Mouse (Mus musculus): ENCODE results near the gene Exoc3l4. TPM values are rescaled to one million over a fixed set of nuclear protein-coding genes. Genes with fewer than 3 reads are reported as not detected.

Exoc3l4 gene
- polyA plus RNA-seq (2015; fragmentation: Nextera tagmentation; extraction: Ambion mirVana) = 1.9 and 2.8 TPM in 2 replicates

DNA sequence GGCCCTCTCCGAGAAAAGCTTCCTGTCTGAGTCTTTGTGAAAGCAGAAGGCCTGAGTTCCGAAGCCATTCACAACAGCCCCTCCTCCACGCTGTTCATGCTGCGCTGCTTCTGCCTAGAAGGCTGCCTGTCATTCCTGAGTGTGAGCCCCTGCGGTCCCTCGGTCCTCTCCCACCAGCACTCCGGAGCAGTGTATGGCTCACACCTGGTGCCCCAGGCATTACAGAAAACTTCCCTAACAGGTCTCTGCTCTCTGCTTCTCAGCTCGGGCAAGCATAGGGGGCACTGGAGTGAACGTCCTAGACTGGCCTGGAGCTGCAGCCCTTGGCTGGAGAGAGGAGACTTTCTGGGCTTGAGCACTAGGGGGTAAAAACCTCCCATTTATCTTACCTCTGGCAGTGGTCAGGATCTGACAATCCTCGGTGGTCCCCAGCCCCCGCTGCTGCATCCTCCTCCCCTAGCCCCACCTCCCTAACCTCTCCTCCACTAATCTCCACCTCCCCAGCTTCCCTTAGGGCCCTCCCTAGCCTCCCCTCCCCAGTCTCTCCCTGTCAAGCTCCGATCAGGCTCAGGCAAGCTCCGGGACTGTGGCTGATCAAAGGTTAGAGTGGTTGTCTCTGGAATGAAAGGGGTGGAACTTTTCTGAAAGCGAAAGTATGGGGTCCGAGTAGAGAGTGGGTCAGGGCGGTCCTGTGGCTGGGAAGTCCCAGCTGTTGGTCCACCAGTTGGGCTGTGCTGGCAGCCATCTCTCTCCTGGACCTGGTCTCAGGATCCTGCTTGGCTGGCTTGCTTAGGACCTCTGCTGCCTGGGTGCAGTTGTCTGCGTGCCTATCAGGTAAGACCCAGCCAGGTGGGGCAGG lies at the start of gene Exoc3l4:
Exoc3l4 (plus strand) TSS at position 97 of the 859 bp plus-strand sequence.
- Histone ChIP-seq H3K4me1 (peaks cover 21% of the 10 kb centered on the region), H3K36me3 (replicated peaks) (no peaks in the 10 kb centered on the region), H3K9ac (no peak within 1 kb of the TSS), H3K4me3 (no peak within 1 kb of the TSS), H3K27me3 (replicated peaks) (peaks cover 13% of the 10 kb centered on the region), H3K4me2 (peak within 1 kb of the TSS; percentile 43), H3K9me3 (no peaks in the 10 kb centered on the region), H3K27ac (no peak within 1 kb of the TSS)
- 6% methylated on average over 17 of the region's 17 CpGs for WGBS
- no peak for ATAC-seq (replicated peaks)

GRCm38 (mm10) chr12:111367065-111367464 lies 49.8 kb upstream of the Exoc3l4 start:
- H3K27me3 ChIP-seq (replicated peaks) = no peaks in the 10 kb centered on the region
- 89% methylated on average over 7 of the region's 7 CpGs for WGBS
- no peak overlapping the region for H3K4me2 ChIP-seq
- H3K9me3 ChIP-seq = no peaks in the 10 kb centered on the region
- H3K36me3 ChIP-seq (replicated peaks) = no peaks in the 10 kb centered on the region
- H3K4me1 ChIP-seq = peaks cover 22% of the 10 kb centered on the region; the same call in 1 of the 2 replicates
- no peak overlapping the region for H3K9ac ChIP-seq
- no peak overlapping the region for H3K4me3 ChIP-seq
- H3K27ac ChIP-seq = no peak overlapping the region
- ATAC-seq (replicated peaks) = no peak

DNA sequence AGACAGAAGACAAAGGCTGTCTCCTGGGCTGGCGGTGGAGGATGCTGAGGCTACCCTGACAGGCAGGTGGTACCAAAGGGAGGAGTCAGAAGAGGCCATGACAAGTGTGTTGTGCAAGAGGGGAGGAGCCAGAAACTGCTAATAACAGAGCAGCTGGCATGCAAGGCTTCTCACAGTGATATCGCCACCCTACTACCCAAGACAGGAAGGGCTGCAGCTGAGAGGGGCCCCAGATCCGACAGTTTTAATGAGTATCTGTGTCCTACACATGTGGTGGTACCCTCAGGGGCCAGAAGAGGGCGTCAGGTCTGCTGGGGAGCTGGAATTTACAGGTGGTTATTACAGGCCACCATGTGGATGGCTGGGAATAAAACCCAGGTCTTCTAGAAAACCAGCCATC lies 46.6 kb upstream of the Exoc3l4 start:
- Histone ChIP-seq H3K36me3 (replicated peaks) (no peaks in the 10 kb centered on the region), H3K9me3 (no peaks in the 10 kb centered on the region), H3K4me3 (no peak overlapping the region), H3K27me3 (replicated peaks) (no peaks in the 10 kb centered on the region), H3K4me2 (no peak overlapping the region), H3K9ac (no peak overlapping the region), H3K27ac (no peak overlapping the region), H3K4me1 (peaks cover 25% of the 10 kb centered on the region)
- WGBS = 54% methylated on average over 4 of the region's 4 CpGs
- no peak for ATAC-seq (replicated peaks)

- peaks cover 37% of the 10 kb centered on the region for H3K4me1 ChIP-seq
- H3K36me3 ChIP-seq (replicated peaks) = no peaks in the 10 kb centered on the region
- no peak overlapping the region for H3K4me3 ChIP-seq
- H3K4me2 ChIP-seq = no peak overlapping the region
- no peak for ATAC-seq (replicated peaks)
- WGBS = 87% methylated on average over 7 of the region's 7 CpGs
- no peaks in the 10 kb centered on the region for H3K27me3 ChIP-seq (replicated peaks)
- no peak overlapping the region for H3K27ac ChIP-seq
- H3K9me3 ChIP-seq = no peaks in the 10 kb centered on the region
- no peak overlapping the region for H3K9ac ChIP-seq
These were observed 44.9 kb upstream of the Exoc3l4 start for GRCm38 (mm10) chr12:111371905-111372304.

DNA sequence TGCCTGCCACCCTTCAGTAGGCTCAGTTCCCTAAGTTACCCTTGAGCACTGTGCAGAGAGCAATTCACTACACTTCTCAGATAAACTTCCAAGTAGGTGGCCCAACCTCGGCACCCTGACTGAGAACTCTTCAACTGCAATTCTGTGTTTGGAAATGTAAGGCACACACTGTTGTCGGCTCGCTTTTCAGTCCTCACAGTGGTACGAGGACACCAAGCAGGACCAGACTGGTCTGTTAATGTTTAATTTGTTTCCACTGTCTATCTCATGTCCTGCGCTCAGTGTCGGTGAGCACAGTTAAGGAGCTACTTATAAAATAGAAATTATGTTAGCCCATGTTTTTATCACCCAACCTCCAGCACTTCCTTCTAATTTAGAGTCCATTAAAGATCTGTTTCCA lies 43.4 kb upstream of the Exoc3l4 start:
- H3K36me3 ChIP-seq (replicated peaks) = no peaks in the 10 kb centered on the region
- no peak overlapping the region for H3K4me3 ChIP-seq
- peaks cover 37% of the 10 kb centered on the region for H3K4me1 ChIP-seq
- no peak overlapping the region for H3K9ac ChIP-seq
- H3K4me2 ChIP-seq = no peak overlapping the region
- no peaks in the 10 kb centered on the region for H3K9me3 ChIP-seq
- H3K27me3 ChIP-seq (replicated peaks) = no peaks in the 10 kb centered on the region
- H3K27ac ChIP-seq = no peak overlapping the region
- 90% methylated on average over 6 of the region's 6 CpGs for WGBS
- no peak for ATAC-seq (replicated peaks)

GRCm38 (mm10) chr12:111374727-111375126 lies 42.1 kb upstream of the Exoc3l4 start:
- ATAC-seq (replicated peaks) = no peak
- 85% methylated on average over 10 of the region's 10 CpGs for WGBS
- Histone ChIP-seq H3K9me3 (no peaks in the 10 kb centered on the region), H3K9ac (no peak overlapping the region), H3K4me3 (no peak overlapping the region), H3K36me3 (replicated peaks) (no peaks in the 10 kb centered on the region), H3K4me2 (peak overlapping the region; percentile 75; the same call in 1 of the 2 replicates), H3K27me3 (replicated peaks) (no peaks in the 10 kb centered on the region), H3K4me1 (peaks cover 41% of the 10 kb centered on the region), H3K27ac (no peak overlapping the region)

- Histone ChIP-seq H3K27me3 (replicated peaks) (no peaks in the 10 kb centered on the region), H3K4me2 (peak overlapping the region; percentile 75), H3K4me3 (peak overlapping the region; percentile 100), H3K9ac (peak overlapping the region; percentile 94; the same call in 1 of the 2 replicates), H3K9me3 (no peaks in the 10 kb centered on the region), H3K27ac (no peak overlapping the region), H3K4me1 (peaks cover 38% of the 10 kb centered on the region), H3K36me3 (replicated peaks) (no peaks in the 10 kb centered on the region)
- WGBS = 68% methylated on average over 12 of the region's 12 CpGs
- ATAC-seq (replicated peaks) = no peak
These were observed 41.3 kb upstream of the Exoc3l4 start for GRCm38 (mm10) chr12:111375559-111375958.

DNA sequence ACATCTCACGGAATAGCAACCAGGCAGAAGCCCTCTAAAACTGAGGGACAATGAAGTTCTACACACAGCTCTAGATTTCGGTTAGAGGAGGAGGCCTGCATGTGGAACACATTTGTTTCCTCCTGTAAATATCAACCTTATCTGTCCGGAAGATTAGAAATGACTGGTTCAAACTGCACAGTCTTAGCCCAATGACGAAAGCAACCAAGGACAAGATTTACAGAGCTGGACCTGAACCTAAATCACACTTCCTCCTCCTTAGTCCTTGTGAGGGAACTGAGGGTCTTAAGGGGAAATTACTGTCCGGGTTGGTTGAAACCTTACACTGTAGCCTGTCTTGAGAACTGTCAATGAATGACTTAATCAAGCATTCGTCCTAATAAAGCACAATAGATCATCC lies 40.8 kb upstream of the Exoc3l4 start:
- no peak for ATAC-seq (replicated peaks)
- H3K27ac ChIP-seq = no peak overlapping the region
- H3K4me2 ChIP-seq = peak overlapping the region; percentile 75
- no peaks in the 10 kb centered on the region for H3K27me3 ChIP-seq (replicated peaks)
- H3K9ac ChIP-seq = peak overlapping the region; percentile 94
- peaks cover 34% of the 10 kb centered on the region for H3K4me1 ChIP-seq
- peak overlapping the region; percentile 100 for H3K4me3 ChIP-seq
- 36% methylated on average over 6 of the region's 6 CpGs for WGBS
- H3K9me3 ChIP-seq = no peaks in the 10 kb centered on the region
- no peaks in the 10 kb centered on the region for H3K36me3 ChIP-seq (replicated peaks)

DNA sequence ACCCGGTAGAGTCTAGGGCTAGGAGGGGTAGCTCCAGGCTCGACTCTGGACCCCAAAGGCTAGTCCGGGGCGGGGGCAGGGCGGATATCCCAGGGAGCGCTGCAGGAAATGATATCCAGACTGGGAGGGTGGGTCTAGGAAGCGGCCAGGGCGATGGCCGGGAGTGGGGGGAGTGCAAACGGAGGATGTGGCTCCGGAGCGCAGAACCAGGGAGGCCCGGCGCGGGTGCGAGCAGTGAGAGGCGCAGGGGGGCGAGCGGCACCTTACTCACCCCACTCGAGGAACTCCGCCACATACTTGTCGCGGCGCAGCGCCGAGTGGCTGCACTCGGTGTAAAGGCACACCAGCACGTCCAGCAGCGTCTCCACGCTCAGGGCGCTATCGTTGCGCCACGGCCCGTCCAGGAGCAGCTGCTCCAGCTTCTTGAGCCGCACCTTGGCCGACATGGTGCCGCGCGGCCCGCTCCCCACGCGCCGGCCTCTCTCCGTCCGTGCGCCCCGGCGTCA lies 39.9 kb upstream of the Exoc3l4 start:
- Histone ChIP-seq H3K36me3 (replicated peaks) (no peaks in the 10 kb centered on the region), H3K4me3 (peak overlapping the region; percentile 100), H3K9ac (peak overlapping the region; percentile 94), H3K9me3 (no peaks in the 10 kb centered on the region), H3K4me1 (peaks cover 33% of the 10 kb centered on the region), H3K27ac (peak overlapping the region; percentile 95), H3K27me3 (replicated peaks) (no peaks in the 10 kb centered on the region), H3K4me2 (peak overlapping the region; percentile 75)
- WGBS = 0% methylated on average over 37 of the region's 49 CpGs
- peak; percentile 35 for ATAC-seq (replicated peaks)

DNA sequence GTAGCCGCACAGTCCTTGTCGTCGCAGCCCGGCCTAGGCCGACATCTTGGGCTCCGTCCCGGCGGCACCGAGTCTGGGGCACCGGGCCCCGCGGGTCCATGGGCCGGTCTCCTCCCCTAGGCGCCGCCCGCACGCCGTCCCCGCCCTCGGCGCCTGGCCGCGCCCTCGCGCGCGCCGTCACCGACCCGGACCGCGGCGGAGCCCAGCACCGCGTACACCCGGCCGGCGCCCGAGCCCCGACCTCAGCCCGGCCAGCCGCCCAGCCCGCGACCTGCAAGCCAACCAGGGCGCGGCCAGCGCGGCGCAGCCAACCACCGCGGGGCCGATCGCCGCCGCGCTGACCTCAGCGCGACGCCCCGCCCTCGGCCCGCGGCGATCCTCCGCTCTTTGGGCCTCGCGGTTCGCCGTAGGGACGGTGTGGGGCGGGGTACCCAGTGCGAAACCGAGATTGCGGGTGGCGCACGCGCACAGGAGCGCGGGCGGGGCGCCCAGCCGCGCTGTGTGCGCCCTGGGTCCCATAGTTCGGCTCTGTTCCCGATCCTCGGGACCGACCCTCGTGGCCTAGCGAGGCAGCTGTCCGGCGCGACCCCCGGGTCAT lies 39.3 kb upstream of the Exoc3l4 start, which contains the start of gene Cdc42bpb:
Cdc42bpb (minus strand) TSS at position 343 of the 598 bp plus-strand sequence.
- H3K9me3 ChIP-seq = no peaks in the 10 kb centered on the region
- no peaks in the 10 kb centered on the region for H3K36me3 ChIP-seq (replicated peaks)
- H3K4me3 ChIP-seq = peak within 1 kb of the TSS; percentile 100
- under 1% methylated on average over 85 of the region's 94 CpGs for WGBS
- H3K4me2 ChIP-seq = peak within 1 kb of the TSS; percentile 75
- H3K27ac ChIP-seq = peak within 1 kb of the TSS; percentile 95
- H3K4me1 ChIP-seq = peaks cover 33% of the 10 kb centered on the region
- peak within 1 kb of the TSS; percentile 94 for H3K9ac ChIP-seq
- H3K27me3 ChIP-seq (replicated peaks) = no peaks in the 10 kb centered on the region
- peak; percentile 96 for ATAC-seq (replicated peaks)

DNA sequence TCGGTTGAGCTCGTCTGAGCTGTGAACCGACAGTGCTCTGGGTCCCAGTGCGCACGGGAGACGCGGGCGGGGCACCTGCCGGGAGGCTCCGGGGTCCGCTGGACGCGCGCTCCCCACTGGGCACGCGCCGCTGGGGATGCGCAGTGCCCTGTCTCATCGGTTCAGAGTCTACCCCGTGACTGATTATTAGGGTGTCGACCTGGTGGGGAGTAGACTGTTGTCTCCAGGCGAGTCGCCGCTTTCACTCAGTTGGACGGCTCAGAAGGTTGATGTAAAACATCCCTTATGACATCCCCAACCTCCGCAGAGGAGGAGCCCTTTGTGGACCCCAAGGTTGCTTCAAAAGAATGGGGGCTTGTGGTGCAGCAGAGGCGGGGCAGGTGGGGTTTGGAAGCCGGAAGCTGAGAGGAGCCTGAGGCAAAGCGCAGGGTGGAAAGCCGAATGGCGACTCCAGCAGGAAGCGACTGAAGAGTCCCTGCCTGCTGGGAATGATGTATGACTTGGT lies 38.8 kb upstream of the Exoc3l4 start:
- no peaks in the 10 kb centered on the region for H3K27me3 ChIP-seq (replicated peaks)
- ATAC-seq (replicated peaks) = peak; percentile 85
- WGBS = under 1% methylated on average over 32 of the region's 32 CpGs
- peak overlapping the region; percentile 94 for H3K9ac ChIP-seq
- H3K27ac ChIP-seq = peak overlapping the region; percentile 95
- peaks cover 33% of the 10 kb centered on the region for H3K4me1 ChIP-seq
- H3K4me3 ChIP-seq = peak overlapping the region; percentile 100
- no peaks in the 10 kb centered on the region for H3K9me3 ChIP-seq
- peak overlapping the region; percentile 75 for H3K4me2 ChIP-seq
- H3K36me3 ChIP-seq (replicated peaks) = no peaks in the 10 kb centered on the region

DNA sequence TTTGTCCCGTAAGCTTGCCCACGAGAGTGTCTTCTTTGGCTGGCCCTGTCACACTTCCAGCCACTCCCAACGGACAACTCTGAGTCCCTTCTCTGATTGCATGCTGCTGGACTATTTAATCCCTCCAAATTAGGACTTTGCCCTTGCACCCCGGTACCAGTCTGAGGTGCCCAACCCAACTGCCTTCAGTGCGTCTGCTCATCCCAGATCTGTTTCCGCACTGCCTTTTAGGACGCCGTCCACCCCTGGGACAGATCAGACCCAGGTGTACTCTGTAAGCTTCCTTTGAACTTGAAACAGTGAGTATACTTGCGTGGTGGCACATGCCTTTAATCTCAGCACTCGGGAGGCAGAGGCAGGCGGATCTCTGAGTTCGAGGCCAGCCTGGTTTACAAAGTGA lies 38.0 kb upstream of the Exoc3l4 start:
- Histone ChIP-seq H3K4me2 (peak overlapping the region; percentile 75), H3K4me3 (peak overlapping the region; percentile 100), H3K9me3 (no peaks in the 10 kb centered on the region), H3K4me1 (peaks cover 33% of the 10 kb centered on the region), H3K9ac (peak overlapping the region; percentile 94; the same call in 1 of the 2 replicates), H3K27ac (peak overlapping the region; percentile 95), H3K27me3 (replicated peaks) (no peaks in the 10 kb centered on the region), H3K36me3 (replicated peaks) (no peaks in the 10 kb centered on the region)
- WGBS = 73% methylated on average over 12 of the region's 12 CpGs
- ATAC-seq (replicated peaks) = no peak

Measured in midbrain, embryonic 15.5 days (tissue).